Mouse (Mus musculus) embryonic facial prominence, embryonic 10.5 days (tissue): ENCODE results near the gene Fbxo44. TPM values are rescaled to one million over a fixed set of nuclear protein-coding genes. Genes with fewer than 3 reads are reported as not detected.

Source experiments
- microRNA-seq: library from miRNA; unstranded; fragments of <30 nt; microRNA quantifications from one replicate; pipeline ENCODE4, GENCODE M21; 2017
- polyA plus RNA-seq: library from polyadenylated mRNA; unstranded; fragments of >200 nt; fragmentation: Nextera tagmentation; extraction: Ambion mirVana; gene quantifications from 2 replicates; pipeline ENCODE4 v1.2.1, GENCODE M21; 2016

Fbxo44 gene
- polyA plus RNA-seq, 1 experiment from 2014 or later, result 18.0 TPM

Small RNA genes within 50 kb of the gene (microRNA-seq; reads per million reads assigned to microRNA genes)
- gene Mir7022, result not detected

Other genes starting within 250 kb of the Fbxo44 start
- gene Plod1, start 223.7 kb downstream of the Fbxo44 start, polyA plus RNA-seq, result 30.9 and 31.0 TPM in 2 replicates
- gene 2510039O18Rik, start 219.6 kb downstream of the Fbxo44 start, polyA plus RNA-seq, result 10.6 and 12.2 TPM in 2 replicates
- 0.20 TPM in 1 of 2 replicates, not detected in the other for gene Nppb, start 174.7 kb downstream of the Fbxo44 start, polyA plus RNA-seq
- gene Nppa, start 159.8 kb downstream of the Fbxo44 start, polyA plus RNA-seq, result 0.20 TPM in 1 of 2 replicates, not detected in the other
- 10.3 and 12.0 TPM in 2 replicates for gene Clcn6, start 121.7 kb downstream of the Fbxo44 start, polyA plus RNA-seq
- gene Mthfr, start 121.4 kb downstream of the Fbxo44 start, polyA plus RNA-seq, result 25.2 and 25.4 TPM in 2 replicates
- 13.2 and 14.8 TPM in 2 replicates for gene Agtrap, start 72.5 kb downstream of the Fbxo44 start, polyA plus RNA-seq
- gene Mad2l2, start 30.1 kb downstream of the Fbxo44 start, polyA plus RNA-seq, result 63.3 and 67.3 TPM in 2 replicates
- 1.5 and 2.4 TPM in 2 replicates for gene Draxin, start 29.8 kb downstream of the Fbxo44 start, polyA plus RNA-seq
- gene Fbxo6, start 8.3 kb downstream of the Fbxo44 start, polyA plus RNA-seq, result 8.3 and 10.6 TPM in 2 replicates
- gene Fbxo2, start 139 bp upstream of the Fbxo44 start, polyA plus RNA-seq, result 0.82 and 1.1 TPM in 2 replicates
- gene Disp3, start 127.5 kb upstream of the Fbxo44 start, polyA plus RNA-seq, result 1.1 and 1.7 TPM in 2 replicates